Mouse (Mus musculus) forebrain, embryonic 11.5 days (tissue): ENCODE measurements around the gene Erbb2. TPM values are rescaled to one million over a fixed set of nuclear protein-coding genes. Genes with fewer than 3 reads are reported as not detected.

ENCODE experiments used
- ATAC-seq: fragments of 200-750 bp; cut with Nextera tagmentation; replicated peaks from 2 replicates; pipeline ENCODE4 v1.8.0; 2017; ENCODE audit warnings: moderate TSS enrichment; ENCODE audit not compliant: low FRiP score
- DNase-seq: peaks from one replicate; pipeline ENCODE4 v3.0.0-alpha.2; 2017; ENCODE audit warnings: low spot score
- H3K27ac ChIP-seq: fragments of 300-500 bp; sonication (generic); 2 replicates; pipeline ENCODE4 v1.5.1; 2014; ENCODE audit warnings: low read depth, low read length
- H3K27me3 ChIP-seq: fragments of 300-500 bp; sonication (generic); 2 replicates; pipeline ENCODE4 v1.6.1; 2014; ENCODE audit warnings: mild to moderate bottlenecking, low read length, mixed read lengths; ENCODE audit not compliant: control insufficient read depth, insufficient read depth
- H3K36me3 ChIP-seq: fragments of 300-500 bp; sonication (generic); 2 replicates; pipeline ENCODE4 v1.6.1; 2014; ENCODE audit warnings: mild to moderate bottlenecking, low read length, moderate library complexity, mixed read lengths; ENCODE audit not compliant: control insufficient read depth, insufficient read depth
- H3K4me1 ChIP-seq: fragments of 300-500 bp; sonication (generic); replicated peaks from 2 replicates; pipeline ENCODE4 v1.6.1; 2014; ENCODE audit warnings: low read length, mixed read lengths; ENCODE audit not compliant: control insufficient read depth, insufficient read depth
- H3K4me2 ChIP-seq: fragments of 300-500 bp; sonication (generic); 2 replicates; pipeline ENCODE4 v1.6.1; 2014; ENCODE audit warnings: low read depth, mild to moderate bottlenecking, low read length, moderate library complexity, mixed read lengths; ENCODE audit not compliant: severe bottlenecking
- H3K4me3 ChIP-seq: fragments of 300-500 bp; sonication (generic); 2 replicates; pipeline ENCODE4 v1.5.1; 2014; ENCODE audit warnings: low read depth, low read length
- H3K9ac ChIP-seq: fragments of 300-500 bp; sonication (generic); 2 replicates; pipeline ENCODE4 v1.6.1; 2014; ENCODE audit warnings: low read length
- H3K9me3 ChIP-seq: fragments of 300-500 bp; sonication (generic); 2 replicates; pipeline ENCODE4 v1.6.1; 2016; ENCODE audit warnings: low read length, mixed read lengths; ENCODE audit not compliant: control insufficient read depth
- WGBS: fragments of 180-500 bp; shearing (Covaris S2); extraction: QIAGEN DNeasy Blood & Tissue Kit; methylation state at CpG from one replicate; pipeline ENCODE4 v1.1.7; 2014; 5-methylcytosine and 5-hydroxymethylcytosine counted together
- polyA plus RNA-seq: library from polyadenylated mRNA; unstranded; fragments of >200 nt; fragmentation: Nextera tagmentation; extraction: Ambion mirVana; gene quantifications from 2 replicates; pipeline ENCODE4 v1.2.1, GENCODE M21; 2014

Gene Erbb2
- polyA plus RNA-seq, 1 experiment from 2014 or later = 19.7 TPM

DNA sequence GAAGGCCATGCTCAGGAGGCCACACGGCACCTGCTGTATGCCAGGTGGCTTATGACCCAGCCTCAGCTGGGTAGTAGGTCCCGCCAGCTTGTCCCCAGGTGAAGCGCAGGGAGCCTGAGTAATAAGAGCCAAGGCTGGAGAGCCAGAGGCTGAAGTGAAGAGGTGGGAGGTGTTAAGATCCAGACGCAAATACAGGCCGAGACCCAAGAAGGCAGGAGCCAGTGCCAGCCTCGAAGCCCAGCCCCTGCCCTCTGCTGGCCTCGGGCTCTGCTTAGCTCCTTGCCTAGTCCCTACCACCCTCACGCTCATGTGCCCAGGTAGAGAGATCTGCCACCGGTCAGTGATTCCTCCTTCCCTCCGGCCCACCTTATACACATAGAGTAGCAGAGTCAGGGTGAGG lies 24.0 kb upstream of the Erbb2 start:
- WGBS = 73% methylated on average over 10 of the region's 10 CpGs
- H3K9me3 ChIP-seq = no peaks in the 10 kb centered on the region
- 0 out of 2 replicates have a peak, but pooled peaks cover 2% of the 10 kb centered on the region for H3K4me1 ChIP-seq
- DNase-seq (no peak), ATAC-seq (no peak)
- no peak overlapping the region for H3K9ac ChIP-seq
- H3K36me3 ChIP-seq = no peaks in the 10 kb centered on the region
- no peak overlapping the region for H3K4me3 ChIP-seq
- peaks cover 26% of the 10 kb centered on the region for H3K27me3 ChIP-seq
- H3K27ac ChIP-seq = no peak overlapping the region
- no peak overlapping the region for H3K4me2 ChIP-seq

- Histone ChIP-seq H3K36me3 (no peaks in the 10 kb centered on the region), H3K4me3 (no peak overlapping the region), H3K4me1 (0 out of 2 replicates have a peak, but pooled peaks cover 2% of the 10 kb centered on the region), H3K4me2 (no peak overlapping the region), H3K27ac (no peak overlapping the region), H3K27me3 (peaks cover 26% of the 10 kb centered on the region), H3K9me3 (no peaks in the 10 kb centered on the region), H3K9ac (no peak overlapping the region)
- no peak for ATAC-seq
- WGBS = 22% methylated on average over 9 of the region's 9 CpGs
- DNase-seq = peak; percentile 73
Measured at GRCm38 (mm10) chr11:98389221-98389780, 23.0 kb upstream of the Erbb2 start.

DNA sequence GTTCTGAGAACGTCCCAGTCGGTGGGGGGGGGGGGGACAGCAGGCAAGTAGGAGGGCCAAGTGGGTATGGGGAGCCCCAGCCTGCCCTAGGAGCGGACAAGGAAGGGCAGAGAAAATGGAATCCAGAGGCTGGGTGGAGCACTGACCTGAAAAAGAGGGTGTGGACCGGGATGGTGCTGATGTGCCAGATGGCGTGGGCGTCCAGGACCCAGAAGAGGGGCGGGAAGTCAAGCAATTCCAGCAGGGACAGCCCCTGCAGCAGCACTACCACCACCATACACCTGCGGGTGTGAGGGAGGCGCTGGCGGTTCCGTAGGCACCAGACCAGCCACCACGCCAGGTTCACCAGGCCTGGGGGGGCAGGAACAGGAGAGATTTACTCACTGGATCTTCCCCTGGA lies 22.1 kb upstream of the Erbb2 start:
- Histone ChIP-seq H3K4me3 (no peak overlapping the region), H3K27me3 (peaks cover 26% of the 10 kb centered on the region), H3K9me3 (no peaks in the 10 kb centered on the region), H3K4me1 (0 out of 2 replicates have a peak, but pooled peaks cover 2% of the 10 kb centered on the region), H3K36me3 (no peaks in the 10 kb centered on the region), H3K4me2 (no peak overlapping the region), H3K9ac (no peak overlapping the region), H3K27ac (no peak overlapping the region)
- no peak for DNase-seq
- WGBS = 71% methylated on average over 12 of the region's 12 CpGs
- no peak for ATAC-seq

DNA sequence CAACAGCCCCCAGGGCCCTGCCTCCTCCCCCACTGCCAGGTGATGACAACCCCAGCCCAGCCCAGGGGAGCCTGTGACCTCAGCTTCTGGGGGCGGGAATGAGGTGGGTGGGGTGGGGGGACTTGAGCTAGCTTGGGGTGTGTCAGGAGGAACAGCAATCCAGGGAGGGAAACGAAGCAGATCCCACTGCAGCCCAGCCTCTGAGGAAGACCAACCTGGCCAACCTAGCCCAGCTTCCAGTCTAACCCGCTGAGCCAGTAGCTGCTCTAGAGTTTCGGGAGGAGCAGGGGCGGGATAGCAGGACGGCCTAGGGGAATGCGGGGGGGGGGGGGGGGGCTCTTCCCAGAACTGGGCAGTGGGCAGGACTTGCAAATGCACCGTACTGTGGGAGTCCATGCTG lies 20.2 kb upstream of the Erbb2 start:
- no peak for ATAC-seq
- Histone ChIP-seq H3K36me3 (no peaks in the 10 kb centered on the region), H3K4me3 (no peak overlapping the region), H3K4me1 (0 out of 2 replicates have a peak, but pooled peaks cover 2% of the 10 kb centered on the region), H3K4me2 (no peak overlapping the region), H3K27me3 (peaks cover 12% of the 10 kb centered on the region), H3K9ac (no peak overlapping the region), H3K9me3 (no peaks in the 10 kb centered on the region), H3K27ac (no peak overlapping the region)
- DNase-seq = no peak
- WGBS = 19% methylated on average over 8 of the region's 8 CpGs

DNA sequence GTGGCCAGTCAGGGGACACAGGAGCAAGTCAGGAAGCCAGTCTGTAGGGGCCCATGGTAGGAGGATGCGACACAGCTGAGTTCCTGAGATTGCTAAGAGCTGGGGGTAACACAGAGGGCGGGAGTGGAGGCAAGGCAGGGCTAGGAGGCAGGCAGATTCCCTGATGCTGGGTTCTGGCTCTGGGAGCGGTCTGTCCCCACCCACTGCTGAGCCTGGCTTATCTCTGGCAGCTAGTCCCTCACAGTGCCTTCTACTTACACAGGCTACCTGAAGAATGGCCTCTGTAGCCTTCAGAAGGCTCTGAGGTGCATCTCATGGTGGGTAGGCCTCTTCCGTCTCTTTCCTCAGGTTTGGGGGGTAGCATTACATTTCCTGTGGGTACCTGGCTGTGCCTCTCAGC lies 19.6 kb upstream of the Erbb2 start:
- Histone ChIP-seq H3K4me3 (no peak overlapping the region), H3K27me3 (peaks cover 6% of the 10 kb centered on the region), H3K4me2 (no peak overlapping the region), H3K9ac (no peak overlapping the region), H3K9me3 (no peaks in the 10 kb centered on the region), H3K4me1 (0 out of 2 replicates have a peak, but pooled peaks cover 2% of the 10 kb centered on the region), H3K36me3 (no peaks in the 10 kb centered on the region), H3K27ac (no peak overlapping the region)
- 49% methylated on average over 4 of the region's 4 CpGs for WGBS
- DNase-seq = no peak
- no peak for ATAC-seq

- no peak overlapping the region for H3K9ac ChIP-seq
Measured at GRCm38 (mm10) chr11:98393317-98393716, 19.0 kb upstream of the Erbb2 start.

GRCm38 (mm10) chr11:98394301-98394700 lies 18.0 kb upstream of the Erbb2 start:
- 59% methylated on average over 6 of the region's 6 CpGs for WGBS
- no peak for DNase-seq
- Histone ChIP-seq H3K27me3 (no peaks in the 10 kb centered on the region; the same call in 1 of the 2 replicates), H3K4me1 (no peaks in the 10 kb centered on the region), H3K4me2 (no peak overlapping the region), H3K9me3 (no peaks in the 10 kb centered on the region), H3K4me3 (no peak overlapping the region), H3K27ac (no peak overlapping the region), H3K36me3 (no peaks in the 10 kb centered on the region), H3K9ac (no peak overlapping the region)
- no peak for ATAC-seq

More at GRCm38 (mm10) chr11:98393317-98393716, 19.0 kb upstream of the Erbb2 start:
- peaks cover under 1% of the 10 kb centered on the region; the same call in 1 of the 2 replicates for H3K27me3 ChIP-seq
- no peak for DNase-seq
- H3K27ac ChIP-seq = no peak overlapping the region
- H3K4me2 ChIP-seq = no peak overlapping the region
- WGBS = 79% methylated on average over 6 of the region's 6 CpGs
- H3K4me3 ChIP-seq = no peak overlapping the region
- 0 out of 2 replicates have a peak, but pooled peaks cover 2% of the 10 kb centered on the region for H3K4me1 ChIP-seq
- H3K9me3 ChIP-seq = no peaks in the 10 kb centered on the region
- no peaks in the 10 kb centered on the region for H3K36me3 ChIP-seq
- ATAC-seq = no peak

DNA sequence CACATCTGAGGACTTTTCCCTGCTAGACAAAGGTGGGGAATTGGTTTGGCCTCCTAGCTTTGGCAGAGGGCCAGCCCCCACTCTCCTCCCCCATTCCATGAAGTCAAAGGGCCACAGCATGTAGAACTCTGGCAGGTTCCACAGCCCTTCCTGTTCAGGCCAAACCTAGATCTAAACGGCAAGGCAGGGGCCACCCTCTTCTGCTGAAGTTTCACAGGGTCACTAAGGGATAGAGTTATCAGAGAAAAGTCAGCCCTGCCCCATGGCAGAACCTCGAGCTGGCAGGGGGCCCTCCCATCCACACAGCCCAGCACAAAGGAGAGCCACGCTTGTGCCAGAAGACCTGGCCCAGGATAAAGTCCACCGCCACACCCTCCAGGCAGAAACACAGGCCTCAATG lies 17.2 kb upstream of the Erbb2 start:
- WGBS = 67% methylated on average over 4 of the region's 4 CpGs
- no peak overlapping the region for H3K9ac ChIP-seq
- no peak overlapping the region for H3K27ac ChIP-seq
- no peaks in the 10 kb centered on the region for H3K36me3 ChIP-seq
- H3K4me1 ChIP-seq = no peaks in the 10 kb centered on the region
- no peak for DNase-seq
- no peaks in the 10 kb centered on the region for H3K27me3 ChIP-seq
- H3K4me3 ChIP-seq = no peak overlapping the region
- no peak for ATAC-seq
- no peaks in the 10 kb centered on the region for H3K9me3 ChIP-seq
- H3K4me2 ChIP-seq = no peak overlapping the region

DNA sequence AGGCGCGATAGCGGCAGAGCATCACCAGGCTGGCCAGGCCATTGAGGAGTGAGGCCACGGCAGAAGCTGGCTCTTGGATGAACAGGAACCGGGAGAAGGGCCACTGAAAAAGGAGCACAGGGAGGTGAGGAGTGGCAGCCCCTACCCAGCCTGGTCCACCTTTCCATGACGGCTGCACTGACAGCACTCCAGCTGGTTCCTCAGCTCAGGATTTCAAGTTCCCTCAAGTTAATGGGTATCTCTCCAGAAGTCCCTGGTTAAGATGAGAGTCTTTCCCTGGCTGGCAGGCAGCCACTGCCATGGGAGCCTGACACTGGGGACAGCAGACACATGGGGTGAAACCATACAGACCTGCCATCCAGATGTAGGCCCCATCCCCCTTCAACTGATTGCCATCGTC lies 14.3 kb upstream of the Erbb2 start:
- no peaks in the 10 kb centered on the region for H3K9me3 ChIP-seq
- ATAC-seq = no peak
- no peak for DNase-seq
- H3K27ac ChIP-seq = no peak overlapping the region
- H3K27me3 ChIP-seq = no peaks in the 10 kb centered on the region
- H3K4me3 ChIP-seq = no peak overlapping the region
- H3K36me3 ChIP-seq = no peaks in the 10 kb centered on the region
- 90% methylated on average over 7 of the region's 7 CpGs for WGBS
- no peak overlapping the region for H3K4me2 ChIP-seq
- 0 out of 2 replicates have a peak, but pooled peaks cover 3% of the 10 kb centered on the region for H3K4me1 ChIP-seq
- H3K9ac ChIP-seq = no peak overlapping the region
